Mouse (Mus musculus): ENCODE results near the gene Sowahb.

Sowahb gene

DNA sequence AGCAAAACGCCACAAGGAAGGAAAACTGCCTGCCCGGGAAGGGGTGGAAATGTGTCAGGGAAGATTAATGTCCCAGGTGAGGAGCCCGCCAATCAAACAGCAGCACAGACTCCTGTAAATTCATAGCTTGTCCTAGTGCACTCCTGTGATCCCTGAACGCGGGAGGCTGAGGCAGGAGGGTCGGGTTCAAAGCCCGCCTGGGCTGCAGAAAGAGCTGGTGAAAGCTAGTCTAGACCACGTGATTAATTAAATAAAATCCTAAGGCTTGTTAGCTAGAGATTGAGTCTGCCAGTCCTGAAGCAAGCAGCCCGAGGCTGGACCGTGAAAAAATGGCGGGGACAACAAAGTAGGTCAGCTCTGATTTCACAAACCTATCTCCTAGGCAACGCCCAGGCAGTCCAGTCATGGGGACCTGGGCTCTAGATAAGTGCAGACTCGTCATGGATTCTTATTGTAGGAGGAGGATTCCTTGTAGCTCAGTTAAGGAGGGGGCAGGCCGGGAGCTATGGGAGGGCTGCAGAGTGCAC is 38.9 kb downstream of the Sowahb start:
- no peak for DNase-seq (ENCODE audit: extremely low spot score, low spot score)

GRCm38 (mm10) chr5:93005229-93005814 is 39.5 kb downstream of the Sowahb start:
- peak; percentile 61 for DNase-seq (ENCODE audit: extremely low spot score, low spot score)

DNA sequence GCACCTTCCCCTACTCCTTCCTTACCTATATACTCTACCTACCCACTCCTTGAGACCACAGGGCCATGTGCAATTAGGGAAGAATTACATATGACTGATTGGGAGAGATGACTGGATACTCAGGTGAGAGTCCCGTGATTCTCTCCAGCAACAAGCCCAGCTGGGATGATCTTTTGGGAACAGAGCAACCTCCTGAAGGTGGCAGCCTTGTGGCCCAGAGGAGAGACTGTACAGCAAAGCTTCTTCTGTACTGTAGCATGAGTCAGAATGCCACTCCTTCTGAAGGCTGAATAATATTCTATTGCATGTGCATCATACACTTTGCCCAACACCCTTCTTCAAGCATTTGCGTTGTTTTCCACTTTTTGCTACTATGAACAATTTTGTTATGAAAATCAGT is 42.2 kb downstream of the Sowahb start:
- DNase-seq (ENCODE audit: extremely low spot score, low spot score), result no peak

- no peak for DNase-seq (ENCODE audit: extremely low spot score, low spot score)
Measured at GRCm38 (mm10) chr5:93000774-93001757, 43.8 kb downstream of the Sowahb start.

DNA sequence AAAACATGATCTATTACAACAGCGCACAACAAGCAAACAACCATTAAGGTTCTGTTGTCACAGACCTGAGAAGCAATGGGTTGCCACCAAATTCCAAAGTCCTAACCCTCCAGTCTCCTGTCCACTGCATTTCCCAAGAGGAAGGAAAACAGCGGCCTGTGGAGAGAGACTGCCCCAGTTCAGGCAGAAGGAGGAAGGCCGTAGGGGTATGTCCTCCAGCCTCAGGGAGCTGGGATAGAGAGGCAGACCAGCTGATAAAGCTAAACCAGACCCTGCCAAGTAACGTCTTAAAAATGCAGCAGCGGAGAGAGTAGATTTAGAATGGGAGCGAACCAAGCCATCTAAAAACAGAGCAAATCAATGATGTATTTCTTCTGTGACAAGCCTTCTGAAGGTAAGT is 44.8 kb downstream of the Sowahb start:
- no peak for DNase-seq (ENCODE audit: extremely low spot score, low spot score)

- no peak for DNase-seq (ENCODE audit: extremely low spot score, low spot score)
Measured at GRCm38 (mm10) chr5:92998494-92999016, 46.3 kb downstream of the Sowahb start.

GRCm38 (mm10) chr5:92997428-92998120 is 47.2 kb downstream of the Sowahb start:
- peak; percentile 66 for DNase-seq (ENCODE audit: extremely low spot score, low spot score)

- DNase-seq (ENCODE audit: extremely low spot score, low spot score), result no peak
Measured at GRCm38 (mm10) chr5:92994861-92995260, 50.0 kb downstream of the Sowahb start.

DNA sequence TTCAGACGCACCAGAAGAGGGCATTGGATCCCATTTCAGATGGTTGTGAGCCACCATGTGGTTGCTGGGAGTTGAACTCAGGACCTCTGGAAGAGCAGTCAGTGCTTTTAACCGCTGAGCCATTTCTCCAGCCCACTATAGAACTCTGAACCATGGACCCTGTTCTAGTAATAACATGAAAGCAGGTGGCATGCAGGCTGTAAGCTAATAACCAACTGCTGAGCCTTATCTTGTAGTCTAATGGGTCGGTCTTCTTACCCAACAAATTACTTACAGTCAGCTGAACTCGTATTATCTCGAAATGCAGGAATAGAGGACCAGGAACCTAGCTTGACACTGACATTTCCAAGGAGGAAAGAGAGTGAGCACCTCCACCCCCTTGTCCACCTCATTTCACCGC is 50.5 kb downstream of the Sowahb start:
- no peak for DNase-seq (ENCODE audit: extremely low spot score, low spot score)

DNA sequence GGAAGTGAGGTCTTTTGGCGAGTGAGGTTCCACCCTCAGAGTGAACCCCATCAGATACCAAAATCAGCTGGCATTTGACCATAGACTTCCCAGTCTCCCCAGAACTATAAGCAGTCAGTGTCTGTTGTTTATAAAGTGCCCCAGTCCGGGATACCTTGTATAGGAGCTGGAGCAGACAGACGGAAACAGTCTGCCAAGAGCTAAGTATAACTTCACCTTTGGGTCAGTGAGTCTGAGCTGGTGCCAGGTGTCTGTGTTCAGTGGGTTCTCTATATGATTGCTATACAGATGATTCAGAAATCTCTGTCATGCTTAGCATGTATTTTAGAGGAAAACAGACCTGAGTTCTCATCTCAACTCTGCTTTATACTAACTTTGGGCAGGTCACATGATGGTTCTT is 52.7 kb downstream of the Sowahb start:
- DNase-seq (ENCODE audit: extremely low spot score, low spot score), result no peak

All from neural tube, embryonic 10.5 days (tissue).